Mouse (Mus musculus) megakaryocyte progenitor cell, adult 5-6 weeks (primary cell): Measurements from ENCODE around the gene Mrps15. TPM values are rescaled to one million over a fixed set of nuclear protein-coding genes. Genes with fewer than 3 reads are reported as not detected.

ENCODE experiments used
- total RNA-seq, 2 experiments: library from RNA; stranded (forward) in 1 of 2; stranded (reverse) in 1 of 2; fragments of 157-497, 149-512 nt in 1 of 2; fragments of 200-1000 nt in 1 of 2; gene quantifications; 2 replicates each; pipeline versions ENCODE4 v1.2.3 to v1.2.4; 2015 to 2017

Mrps15 gene
- total RNA-seq, 2 experiments from 2014 or later, result 90.5 to 200 TPM

Other genes starting within 250 kb of the Mrps15 start
- 118 and 119 TPM in 2 replicates for gene Csf3r, start 22.4 kb upstream of the Mrps15 start, total RNA-seq (2015)
- 75.0 and 76.9 TPM in 2 replicates for gene Csf3r, start 22.4 kb upstream of the Mrps15 start, total RNA-seq (2017)
- 13.5 and 15.5 TPM in 2 replicates for gene Oscp1, start 11.6 kb downstream of the Mrps15 start, total RNA-seq (2015)
- gene Oscp1, start 11.6 kb downstream of the Mrps15 start, total RNA-seq (2017), result 20.3 and 31.9 TPM in 2 replicates
- gene Lsm10, start 49.7 kb downstream of the Mrps15 start, total RNA-seq (2015), result 20.4 and 25.1 TPM in 2 replicates
- gene Lsm10, start 49.7 kb downstream of the Mrps15 start, total RNA-seq (2017), result 14.7 and 15.9 TPM in 2 replicates
- gene Stk40, start 57.0 kb downstream of the Mrps15 start, total RNA-seq (2015), result 6.5 and 7.3 TPM in 2 replicates
- gene Stk40, start 57.0 kb downstream of the Mrps15 start, total RNA-seq (2017), result 5.9 and 6.0 TPM in 2 replicates
- gene Eva1b, start 100.8 kb downstream of the Mrps15 start, total RNA-seq (2015), result 0.12 and 0.94 TPM in 2 replicates
- gene Eva1b, start 100.8 kb downstream of the Mrps15 start, total RNA-seq (2017), result 1.7 TPM in 1 of 2 replicates, not detected in the other
- 0.07 and 0.91 TPM in 2 replicates for gene Sh3d21, start 116.6 kb downstream of the Mrps15 start, total RNA-seq (2015)
- 0.14 TPM in 1 of 2 replicates, not detected in the other for gene Sh3d21, start 116.6 kb downstream of the Mrps15 start, total RNA-seq (2017)
- 172 and 184 TPM in 2 replicates for gene Thrap3, start 155.8 kb downstream of the Mrps15 start, total RNA-seq (2015)
- gene Thrap3, start 155.8 kb downstream of the Mrps15 start, total RNA-seq (2017), result 286 and 377 TPM in 2 replicates
- 18.8 and 21.1 TPM in 2 replicates for gene Map7d1, start 209.4 kb downstream of the Mrps15 start, total RNA-seq (2015)
- gene Map7d1, start 209.4 kb downstream of the Mrps15 start, total RNA-seq (2017), result 35.8 and 39.6 TPM in 2 replicates
- 33.5 and 38.5 TPM in 2 replicates for gene Trappc3, start 215.4 kb downstream of the Mrps15 start, total RNA-seq (2015)
- gene Trappc3, start 215.4 kb downstream of the Mrps15 start, total RNA-seq (2017), result 54.6 and 61.8 TPM in 2 replicates
- not detected in 2 replicates for gene Col8a2, start 239.9 kb downstream of the Mrps15 start, total RNA-seq (2015)
- not detected in 2 replicates for gene Col8a2, start 239.9 kb downstream of the Mrps15 start, total RNA-seq (2017)